Mouse (Mus musculus) liver, embryonic 11.5 days (tissue): ENCODE measurements around the gene Taar8b. TPM values are rescaled to one million over a fixed set of nuclear protein-coding genes. Genes with fewer than 3 reads are reported as not detected.
A peak's percentile ranks its signal among the peaks of the same experiment; 100 is the strongest.
"Not testable (repeated sequence)": the region's sequence is repeated elsewhere in the genome, so short reads cannot be mapped to it uniquely, and the experiment has no call there.

Experiments
- ATAC-seq: fragments of 200-750 bp; cut with Nextera tagmentation; replicated peaks from 2 replicates; pipeline ENCODE4 v1.8.0; 2017; ENCODE audit warnings: moderate number of reproducible peaks, mild to moderate bottlenecking, moderate TSS enrichment, moderate library complexity; ENCODE audit not compliant: low FRiP score
- DNase-seq: peaks from one replicate; pipeline ENCODE4 v3.0.0-alpha.2; 2017; ENCODE audit warnings: low spot score
- H3K27ac ChIP-seq: fragments of 300-500 bp; sonication (generic); 2 replicates; pipeline ENCODE4 v1.5.1; 2014; ENCODE audit warnings: mild to moderate bottlenecking, low read depth, low read length, control low read depth
- H3K27me3 ChIP-seq: fragments of 300-500 bp; sonication (generic); replicated peaks from 2 replicates; pipeline ENCODE4 v1.6.1; 2014; ENCODE audit warnings: low read length, mixed read lengths; ENCODE audit not compliant: control insufficient read depth, insufficient read depth
- H3K36me3 ChIP-seq: fragments of 300-500 bp; sonication (generic); 2 replicates; pipeline ENCODE4 v1.6.1; 2014; ENCODE audit warnings: mild to moderate bottlenecking, low read length, moderate library complexity, mixed read lengths; ENCODE audit not compliant: control insufficient read depth, insufficient read depth
- H3K4me1 ChIP-seq: fragments of 300-500 bp; sonication (generic); replicated peaks from 2 replicates; pipeline ENCODE4 v1.6.1; 2014; ENCODE audit warnings: low read length, mixed read lengths; ENCODE audit not compliant: control insufficient read depth, insufficient read depth
- H3K4me2 ChIP-seq: fragments of 300-500 bp; sonication (generic); 2 replicates; pipeline ENCODE4 v1.6.1; 2014; ENCODE audit warnings: mild to moderate bottlenecking, control low read depth, moderate library complexity
- H3K4me3 ChIP-seq: fragments of 300-500 bp; sonication (generic); 2 replicates; pipeline ENCODE4 v1.5.1; 2014; ENCODE audit warnings: low read depth, low read length, control low read depth
- H3K9ac ChIP-seq: fragments of 300-500 bp; sonication (generic); 2 replicates; pipeline ENCODE4 v1.6.1; 2014; ENCODE audit warnings: low read depth, low read length, control low read depth
- H3K9me3 ChIP-seq: fragments of 300-500 bp; sonication (generic); 2 replicates; pipeline ENCODE4 v1.6.1; 2016; ENCODE audit warnings: low read length, inconsistent platforms, mixed read lengths; ENCODE audit not compliant: control insufficient read depth
- WGBS: fragments of 180-500 bp; shearing (Covaris S2); extraction: QIAGEN DNeasy Blood & Tissue Kit; methylation state at CpG from one replicate; pipeline ENCODE4 v1.1.7; 2014; 5-methylcytosine and 5-hydroxymethylcytosine counted together
- polyA plus RNA-seq: library from polyadenylated mRNA; unstranded; fragments of >200 nt; fragmentation: Nextera tagmentation; extraction: Ambion mirVana; gene quantifications from 2 replicates; pipeline ENCODE4 v1.2.1, GENCODE M21; 2014

The Taar8b gene
- polyA plus RNA-seq, 1 experiment from 2014 or later, result not detected

- not testable (repeated sequence) for DNase-seq, H3K27ac ChIP-seq, H3K4me2 ChIP-seq, H3K36me3 ChIP-seq, H3K9me3 ChIP-seq, H3K4me3 ChIP-seq, H3K9ac ChIP-seq, H3K4me1 ChIP-seq, ATAC-seq, H3K27me3 ChIP-seq
- WGBS, result 69% methylated on average over 2 of the region's 4 CpGs
Observed at GRCm38 (mm10) chr10:24076200-24076599, 15.9 kb downstream of the Taar8b start, which contains the start of gene Taar8a. Taar8a (plus strand) TSS chr10:24076500.

- DNase-seq, ATAC-seq, H3K4me2 ChIP-seq, H3K4me3 ChIP-seq, H3K36me3 ChIP-seq, H3K4me1 ChIP-seq, H3K27me3 ChIP-seq, H3K9ac ChIP-seq, H3K9me3 ChIP-seq, H3K27ac ChIP-seq: not testable (repeated sequence)
- 28% methylated on average over 2 of the region's 2 CpGs for WGBS
Observed at GRCm38 (mm10) chr10:24074751-24075150, 17.3 kb downstream of the Taar8b start.

- no peak overlapping the region for H3K9ac ChIP-seq
- H3K9me3 ChIP-seq, result no peaks in the 10 kb centered on the region
- no peak for DNase-seq
- 67% methylated on average over 3 of the region's 3 CpGs for WGBS
- no peak for ATAC-seq
- H3K4me1 ChIP-seq, result no peaks in the 10 kb centered on the region
- no peaks in the 10 kb centered on the region for H3K36me3 ChIP-seq
- no peak overlapping the region for H3K27ac ChIP-seq
- H3K4me3 ChIP-seq, result no peak overlapping the region
- no peaks in the 10 kb centered on the region for H3K27me3 ChIP-seq
- H3K4me2 ChIP-seq, result no peak overlapping the region
Observed at GRCm38 (mm10) chr10:24058986-24059385, 33.1 kb downstream of the Taar8b start.

GRCm38 (mm10) chr10:24052039-24052438 is 40.1 kb downstream of the Taar8b start:
- peak; percentile 82 for ATAC-seq
- no peak overlapping the region for H3K4me3 ChIP-seq
- no peak for DNase-seq
- H3K9ac ChIP-seq, result no peak overlapping the region
- no peaks in the 10 kb centered on the region for H3K9me3 ChIP-seq
- H3K36me3 ChIP-seq, result no peaks in the 10 kb centered on the region
- H3K27me3 ChIP-seq, result no peaks in the 10 kb centered on the region
- 48% methylated on average over 5 of the region's 5 CpGs for WGBS
- no peaks in the 10 kb centered on the region for H3K4me1 ChIP-seq
- no peak overlapping the region for H3K27ac ChIP-seq
- no peak overlapping the region for H3K4me2 ChIP-seq

GRCm38 (mm10) chr10:24049210-24049609 is 42.9 kb downstream of the Taar8b start, which contains the start of gene Taar7f:
Taar7f (plus strand) TSS chr10:24049510.
- DNase-seq (no peak), ATAC-seq (no peak)
- H3K4me3 ChIP-seq, result no peak within 1 kb of the TSS
- no peak within 1 kb of the TSS for H3K9ac ChIP-seq
- H3K9me3 ChIP-seq, result no peaks in the 10 kb centered on the region
- no peak within 1 kb of the TSS for H3K27ac ChIP-seq
- no peaks in the 10 kb centered on the region for H3K27me3 ChIP-seq
- no peak within 1 kb of the TSS for H3K4me2 ChIP-seq
- H3K4me1 ChIP-seq, result no peaks in the 10 kb centered on the region
- no peaks in the 10 kb centered on the region for H3K36me3 ChIP-seq

Other genes with a start within 250 kb of the Taar8b start
- gene Vnn3, start 240.8 kb downstream of the Taar8b start, polyA plus RNA-seq, result not detected in 2 replicates
- 1.3 and 1.4 TPM in 2 replicates for gene Vnn1, start 197.6 kb downstream of the Taar8b start, polyA plus RNA-seq
- not detected in 2 replicates for gene Taar1, start 171.9 kb downstream of the Taar8b start, polyA plus RNA-seq
- gene Taar2, start 153.7 kb downstream of the Taar8b start, polyA plus RNA-seq, result not detected in 2 replicates
- gene Taar3, start 142.7 kb downstream of the Taar8b start, polyA plus RNA-seq, result not detected in 2 replicates
- gene Taar4, start 131.8 kb downstream of the Taar8b start, polyA plus RNA-seq, result not detected in 2 replicates
- gene Taar5, start 121.6 kb downstream of the Taar8b start, polyA plus RNA-seq, result not detected in 2 replicates
- gene Taar6, start 106.6 kb downstream of the Taar8b start, polyA plus RNA-seq, result not detected in 2 replicates
- not detected in 2 replicates for gene Taar7a, start 98.8 kb downstream of the Taar8b start, polyA plus RNA-seq
- not detected in 2 replicates for gene Taar7b, start 92.4 kb downstream of the Taar8b start, polyA plus RNA-seq
- gene Taar7d, start 65.1 kb downstream of the Taar8b start, polyA plus RNA-seq, result not detected in 2 replicates
- not detected in 2 replicates for gene Taar7e, start 54.7 kb downstream of the Taar8b start, polyA plus RNA-seq
- not detected in 2 replicates for gene Taar7f, start 42.8 kb downstream of the Taar8b start, polyA plus RNA-seq
- not detected in 2 replicates for gene Taar8a, start 15.8 kb downstream of the Taar8b start, polyA plus RNA-seq
- not detected in 2 replicates for gene Taar8c, start 9.6 kb upstream of the Taar8b start, polyA plus RNA-seq
- gene Taar9, start 17.2 kb upstream of the Taar8b start, polyA plus RNA-seq, result not detected in 2 replicates
- 50.7 and 56.0 TPM in 2 replicates for gene Stx7, start 57.0 kb upstream of the Taar8b start, polyA plus RNA-seq
- 2.3 and 2.8 TPM in 2 replicates for gene Moxd1, start 131.2 kb upstream of the Taar8b start, polyA plus RNA-seq